Mouse (Mus musculus) kidney, embryonic 16.5 days (tissue): ENCODE measurements around the gene Ncln. TPM values are rescaled to one million over a fixed set of nuclear protein-coding genes. Genes with fewer than 3 reads are reported as not detected.
A peak's percentile ranks its signal among the peaks of the same experiment; 100 is the strongest.

Experiments
- ATAC-seq: fragments of 200-750 bp; cut with Nextera tagmentation; 2 replicates; pipeline ENCODE4 v1.8.0; 2017; ENCODE audit warnings: moderate TSS enrichment; ENCODE audit not compliant: low FRiP score, low TSS enrichment
- H3K27ac ChIP-seq: fragments of 300-500 bp; sonication (generic); 2 replicates; pipeline ENCODE4 v1.5.1; 2014; ENCODE audit warnings: low read length
- H3K27me3 ChIP-seq: fragments of 300-500 bp; sonication (generic); 2 replicates; pipeline ENCODE4 v1.6.1; 2014; ENCODE audit warnings: low read length, control low read depth, mixed read lengths; ENCODE audit not compliant: insufficient read depth
- H3K36me3 ChIP-seq: fragments of 300-500 bp; sonication (generic); 2 replicates; pipeline ENCODE4 v1.6.1; 2014; ENCODE audit warnings: low read length, control low read depth, mixed read lengths; ENCODE audit not compliant: insufficient read depth
- H3K4me1 ChIP-seq: fragments of 300-500 bp; sonication (generic); 2 replicates; pipeline ENCODE4 v1.6.1; 2014; ENCODE audit warnings: low read length, control low read depth, mixed read lengths; ENCODE audit not compliant: insufficient read depth
- H3K4me2 ChIP-seq: fragments of 300-500 bp; sonication (generic); replicated peaks from 2 replicates; pipeline ENCODE4 v1.6.1; 2014; ENCODE audit warnings: low read depth, low read length
- H3K4me3 ChIP-seq: fragments of 300-500 bp; sonication (generic); 2 replicates; pipeline ENCODE4 v1.5.1; 2014; ENCODE audit warnings: mild to moderate bottlenecking, low read length
- H3K9ac ChIP-seq: fragments of 300-500 bp; sonication (generic); replicated peaks from 2 replicates; pipeline ENCODE4 v1.6.1; 2014; ENCODE audit warnings: low read length
- H3K9me3 ChIP-seq: fragments of 300-500 bp; sonication (generic); 2 replicates; pipeline ENCODE4 v1.6.1; 2016; ENCODE audit warnings: low read length, control low read depth
- whole genome bisulfite sequencing: fragments of 180-500 bp; shearing (Covaris S2); extraction: QIAGEN DNeasy Blood & Tissue Kit; methylation state at CpG from one replicate; pipeline ENCODE4 v1.1.7; 2014; 5-methylcytosine and 5-hydroxymethylcytosine counted together
- polyA plus RNA-seq: library from polyadenylated mRNA; unstranded; fragments of >200 nt; fragmentation: Nextera tagmentation; extraction: Ambion mirVana; gene quantifications from 2 replicates; pipeline ENCODE4 v1.2.1, GENCODE M21; 2015

Ncln gene
- polyA plus RNA-seq, 1 experiment from 2014 or later = 112 TPM

DNA sequence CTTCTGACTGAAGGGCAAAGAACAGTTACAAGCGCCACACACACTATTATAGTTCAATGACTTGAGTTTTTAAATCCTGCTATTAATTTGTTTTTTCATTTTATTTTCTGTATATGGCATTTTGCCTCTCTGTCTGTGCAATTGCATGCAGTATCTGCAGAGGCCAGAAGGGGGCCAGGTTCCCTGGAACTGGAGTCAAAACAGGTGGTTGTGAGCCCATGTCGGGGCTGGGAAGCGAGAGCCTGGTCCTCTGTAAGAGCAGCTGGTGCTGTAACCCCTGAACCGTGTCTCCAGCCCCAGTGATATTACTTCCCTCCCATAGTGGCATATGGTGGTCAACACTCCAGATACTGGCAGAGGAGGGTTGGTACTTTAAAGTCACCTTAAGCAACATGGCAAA, 22.4 kb upstream of the Ncln start:
- Histone ChIP-seq H3K27ac (no peak overlapping the region), H3K4me3 (no peak overlapping the region), H3K4me1 (no peaks in the 10 kb centered on the region; the same call in 1 of the 2 replicates), H3K36me3 (no peaks in the 10 kb centered on the region), H3K27me3 (no peaks in the 10 kb centered on the region), H3K9me3 (peaks cover 4% of the 10 kb centered on the region; the same call in 1 of the 2 replicates), H3K9ac (no peak overlapping the region), H3K4me2 (no peak overlapping the region)
- ATAC-seq = peak; percentile 80
- WGBS = 11% methylated on average over 4 of the region's 4 CpGs

DNA sequence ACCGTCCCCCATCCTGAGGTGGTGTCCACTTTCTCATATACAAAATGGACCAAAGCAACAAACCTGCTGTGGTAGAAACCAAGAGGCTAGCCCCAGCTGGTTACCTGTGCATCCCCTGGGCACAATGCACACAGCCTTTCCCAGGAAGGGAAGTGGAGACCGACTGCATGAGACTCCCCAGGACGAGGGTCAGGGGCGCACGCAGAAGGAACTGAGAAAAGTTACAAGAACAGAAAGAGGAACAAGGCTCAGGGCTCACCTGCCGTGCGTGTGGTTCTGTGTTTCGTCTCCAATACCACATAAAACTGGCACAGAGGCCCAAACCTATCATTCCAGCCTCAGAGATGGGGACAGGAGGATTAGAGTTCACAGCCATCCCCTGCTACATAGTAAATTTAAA, 21.0 kb upstream of the Ncln start:
- no peak overlapping the region for H3K4me2 ChIP-seq
- ATAC-seq = no peak
- H3K27me3 ChIP-seq = no peaks in the 10 kb centered on the region
- no peaks in the 10 kb centered on the region for H3K36me3 ChIP-seq
- H3K9ac ChIP-seq = no peak overlapping the region
- no peak overlapping the region for H3K4me3 ChIP-seq
- H3K4me1 ChIP-seq = no peaks in the 10 kb centered on the region
- WGBS = 78% methylated on average over 8 of the region's 8 CpGs
- peaks cover 4% of the 10 kb centered on the region; the same call in 1 of the 2 replicates for H3K9me3 ChIP-seq
- H3K27ac ChIP-seq = no peak overlapping the region

DNA sequence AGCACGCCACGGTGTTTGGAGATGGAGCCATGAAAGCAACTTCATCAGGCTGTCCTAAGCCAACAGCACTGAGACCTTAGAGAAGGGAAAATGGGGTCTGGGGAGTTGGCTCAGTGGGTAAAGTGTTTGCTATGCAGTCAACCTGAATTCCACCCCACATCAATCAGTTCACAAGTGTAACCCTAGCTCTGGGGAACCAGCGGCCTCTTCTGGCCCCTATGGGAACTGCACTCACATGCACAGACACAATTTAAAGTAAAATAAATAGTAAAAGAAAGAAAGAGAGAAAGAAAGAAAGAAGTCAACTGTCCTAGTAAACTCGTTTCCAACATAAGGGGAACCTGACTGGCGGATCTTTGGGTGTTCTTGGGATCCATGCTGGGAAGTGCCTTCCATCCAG, 17.6 kb upstream of the Ncln start:
- WGBS = 85% methylated on average over 5 of the region's 5 CpGs
- Histone ChIP-seq H3K4me1 (no peaks in the 10 kb centered on the region), H3K4me2 (no peak overlapping the region), H3K27ac (no peak overlapping the region), H3K4me3 (no peak overlapping the region), H3K27me3 (peaks cover 4% of the 10 kb centered on the region; the same call in 1 of the 2 replicates), H3K9ac (no peak overlapping the region), H3K36me3 (no peaks in the 10 kb centered on the region), H3K9me3 (peaks cover 4% of the 10 kb centered on the region; the same call in 1 of the 2 replicates)
- ATAC-seq = no peak

DNA sequence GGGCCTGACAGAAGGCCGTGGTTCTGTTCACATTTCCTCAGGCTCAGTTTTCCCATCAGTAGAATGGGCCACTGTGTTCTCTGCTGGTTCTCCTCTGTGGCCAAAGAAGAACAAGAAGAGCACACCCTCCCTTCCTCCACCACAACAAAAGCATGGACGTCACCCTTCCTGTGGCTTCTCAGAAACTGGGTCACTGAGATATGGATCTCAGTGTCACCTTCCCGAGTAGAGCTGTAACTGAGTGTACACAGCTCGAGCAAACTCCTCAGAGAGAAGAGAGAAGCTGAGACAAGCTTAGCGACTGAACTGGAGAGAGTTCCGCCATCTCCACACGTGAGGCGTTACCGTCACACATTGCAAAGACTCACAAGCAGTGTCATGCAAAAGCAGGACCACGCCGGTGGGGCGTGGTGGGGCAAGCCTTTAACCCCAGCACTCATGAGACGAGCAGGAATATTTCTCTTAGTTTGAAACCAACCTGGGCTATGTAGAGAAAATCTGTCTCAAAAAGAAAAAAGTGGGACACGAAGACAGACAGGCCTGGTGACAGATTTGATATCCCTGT, 14.1 kb upstream of the Ncln start:
- peaks cover 4% of the 10 kb centered on the region; the same call in 1 of the 2 replicates for H3K27me3 ChIP-seq

DNA sequence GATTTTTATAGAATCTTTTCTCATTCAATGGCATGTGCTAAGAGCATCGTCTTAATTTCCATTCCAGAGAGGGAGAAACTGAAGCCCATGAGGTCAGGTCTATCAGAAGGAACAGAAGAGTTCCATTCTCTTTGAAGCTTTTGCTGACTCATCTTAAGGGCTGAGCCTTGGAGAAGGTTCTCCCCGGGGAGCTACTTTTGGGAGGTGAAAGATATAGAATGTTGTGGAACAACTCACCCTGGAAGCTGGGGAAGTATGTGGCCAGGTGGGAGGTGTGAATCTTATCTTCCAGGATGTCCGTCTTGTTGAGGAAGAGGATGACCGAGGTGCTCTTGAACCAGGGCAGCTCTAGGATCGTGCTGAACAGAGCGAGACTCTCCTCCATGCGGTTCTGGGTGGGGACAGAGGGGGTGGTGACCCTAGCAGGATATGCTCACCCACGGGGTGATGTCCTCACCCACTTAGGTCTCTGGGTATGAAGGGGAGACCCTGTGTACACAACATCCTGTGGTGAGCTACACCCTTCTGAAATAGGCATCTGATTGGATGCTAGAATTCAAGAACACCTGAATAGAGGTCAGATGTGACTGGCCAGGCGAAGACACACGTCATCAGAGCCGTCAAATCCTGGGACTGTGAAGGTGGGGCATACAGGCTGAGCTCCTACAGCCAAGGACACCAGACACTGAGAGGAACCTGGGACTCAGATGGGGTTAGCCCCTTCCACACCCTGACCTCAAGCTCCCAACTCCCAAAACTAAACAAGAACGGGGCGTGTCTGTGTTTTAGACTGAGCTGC, 11.7 kb upstream of the Ncln start:
- Histone ChIP-seq H3K27me3 (peaks cover 4% of the 10 kb centered on the region; the same call in 1 of the 2 replicates), H3K4me3 (no peak overlapping the region), H3K9ac (no peak overlapping the region), H3K4me2 (no peak overlapping the region), H3K36me3 (no peaks in the 10 kb centered on the region), H3K4me1 (0 out of 2 replicates have a peak, but pooled peaks cover under 1% of the 10 kb centered on the region), H3K27ac (no peak overlapping the region), H3K9me3 (no peaks in the 10 kb centered on the region)
- 63% methylated on average over 13 of the region's 13 CpGs for WGBS
- ATAC-seq = no peak

More for the DNA sequence above, 14.1 kb upstream of the Ncln start:
- Histone ChIP-seq H3K9ac (no peak overlapping the region), H3K27ac (no peak overlapping the region), H3K4me2 (no peak overlapping the region), H3K4me1 (no peaks in the 10 kb centered on the region), H3K36me3 (no peaks in the 10 kb centered on the region), H3K4me3 (no peak overlapping the region), H3K9me3 (peaks cover 4% of the 10 kb centered on the region; the same call in 1 of the 2 replicates)
- WGBS = 75% methylated on average over 14 of the region's 14 CpGs
- ATAC-seq = no peak

DNA sequence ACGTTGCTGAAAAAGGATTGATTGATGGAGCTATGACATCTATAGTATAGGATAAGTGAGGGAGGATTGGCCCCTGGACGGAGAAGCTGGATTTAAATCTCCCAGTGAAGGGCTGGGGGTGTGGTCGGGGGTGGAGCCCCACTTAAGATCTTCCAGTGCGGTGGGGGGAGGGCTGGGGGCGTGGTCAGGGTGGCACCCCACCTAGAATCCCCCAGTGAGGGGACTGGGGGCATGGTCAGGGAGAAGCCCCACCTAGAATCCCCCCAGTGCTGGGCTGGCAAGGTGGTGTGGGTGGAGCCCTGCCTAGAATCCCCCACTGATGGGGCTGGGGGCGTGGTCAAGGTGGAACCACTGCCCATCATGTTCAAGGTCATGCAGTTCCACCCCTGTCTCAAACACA, 10.9 kb upstream of the Ncln start:
- Histone ChIP-seq H3K4me2 (no peak overlapping the region), H3K9me3 (no peaks in the 10 kb centered on the region), H3K4me3 (no peak overlapping the region), H3K9ac (no peak overlapping the region), H3K36me3 (no peaks in the 10 kb centered on the region), H3K27ac (no peak overlapping the region), H3K4me1 (0 out of 2 replicates have a peak, but pooled peaks cover 3% of the 10 kb centered on the region), H3K27me3 (peaks cover 4% of the 10 kb centered on the region; the same call in 1 of the 2 replicates)
- no peak for ATAC-seq
- 39% methylated on average over 6 of the region's 6 CpGs for WGBS

DNA sequence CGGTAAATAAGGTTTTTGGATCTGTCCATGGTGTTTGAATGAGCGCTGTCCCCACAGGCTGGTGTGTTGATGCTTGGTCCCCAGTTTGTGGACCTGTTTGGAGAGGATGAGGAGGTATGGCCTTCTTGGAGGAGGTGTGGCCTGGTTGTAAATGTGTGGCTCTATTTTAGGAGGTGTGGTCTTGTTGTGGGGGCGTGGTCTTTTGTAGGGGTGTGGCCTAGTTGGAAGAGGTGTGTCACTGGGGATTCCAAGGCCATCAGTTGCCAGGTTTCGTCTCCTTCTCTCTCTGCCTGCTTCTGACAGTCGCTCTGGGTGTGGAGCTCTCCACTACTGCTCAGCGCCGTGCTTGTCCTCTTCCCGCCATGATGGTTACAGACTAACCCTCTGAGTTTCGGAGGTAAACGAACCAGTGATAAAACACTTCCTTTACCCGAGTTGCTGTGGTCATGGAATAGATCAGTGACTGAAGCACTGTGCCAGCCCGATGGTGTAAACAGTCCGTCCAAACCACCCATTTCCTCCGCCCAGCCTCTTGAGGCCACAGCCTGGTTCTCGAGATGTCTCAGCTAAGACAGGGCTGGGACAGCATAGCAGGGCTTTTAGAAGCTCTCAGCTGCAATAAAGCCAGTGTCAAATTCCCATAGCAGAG, 8.9 kb upstream of the Ncln start:
- no peak overlapping the region for H3K27ac ChIP-seq
- WGBS = 71% methylated on average over 15 of the region's 15 CpGs
- H3K4me1 ChIP-seq = 0 out of 2 replicates have a peak, but pooled peaks cover 3% of the 10 kb centered on the region
- no peak for ATAC-seq
- no peaks in the 10 kb centered on the region for H3K36me3 ChIP-seq
- H3K4me3 ChIP-seq = no peak overlapping the region
- H3K9ac ChIP-seq = no peak overlapping the region
- H3K27me3 ChIP-seq = no peaks in the 10 kb centered on the region; the same call in 1 of the 2 replicates
- H3K4me2 ChIP-seq = no peak overlapping the region
- H3K9me3 ChIP-seq = no peaks in the 10 kb centered on the region

DNA sequence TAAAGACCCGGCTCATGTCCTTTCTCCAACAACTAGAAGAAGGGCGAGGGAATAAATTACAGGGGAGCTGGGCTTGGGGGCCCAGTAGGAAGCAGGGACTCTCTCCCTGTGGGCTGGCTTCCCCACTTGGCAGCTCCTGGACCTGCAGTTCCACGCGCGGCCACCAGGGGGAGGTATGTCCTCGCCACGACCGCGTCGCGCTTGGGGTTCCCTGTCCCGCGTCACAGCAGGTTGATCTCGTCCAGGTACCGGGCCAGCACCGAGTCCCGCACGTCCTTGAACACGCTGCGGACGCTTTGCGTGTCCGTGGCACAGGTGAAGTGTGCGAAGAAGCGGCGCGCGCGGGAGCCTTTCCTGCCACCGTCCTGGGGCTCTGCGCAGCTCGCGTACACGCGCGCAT, 6.5 kb upstream of the Ncln start:
- no peaks in the 10 kb centered on the region for H3K36me3 ChIP-seq
- peak overlapping the region; percentile 66 for H3K9ac ChIP-seq
- H3K4me2 ChIP-seq = peak overlapping the region; percentile 62
- 0 out of 2 replicates have a peak, but pooled peaks cover 3% of the 10 kb centered on the region for H3K4me1 ChIP-seq
- no peak overlapping the region for H3K27ac ChIP-seq
- peak; percentile 11; the same call in 1 of the 2 replicates for ATAC-seq
- H3K4me3 ChIP-seq = peak overlapping the region; percentile 42
- H3K9me3 ChIP-seq = no peaks in the 10 kb centered on the region
- 8% methylated on average over 36 of the region's 36 CpGs for WGBS
- no peaks in the 10 kb centered on the region; the same call in 1 of the 2 replicates for H3K27me3 ChIP-seq

DNA sequence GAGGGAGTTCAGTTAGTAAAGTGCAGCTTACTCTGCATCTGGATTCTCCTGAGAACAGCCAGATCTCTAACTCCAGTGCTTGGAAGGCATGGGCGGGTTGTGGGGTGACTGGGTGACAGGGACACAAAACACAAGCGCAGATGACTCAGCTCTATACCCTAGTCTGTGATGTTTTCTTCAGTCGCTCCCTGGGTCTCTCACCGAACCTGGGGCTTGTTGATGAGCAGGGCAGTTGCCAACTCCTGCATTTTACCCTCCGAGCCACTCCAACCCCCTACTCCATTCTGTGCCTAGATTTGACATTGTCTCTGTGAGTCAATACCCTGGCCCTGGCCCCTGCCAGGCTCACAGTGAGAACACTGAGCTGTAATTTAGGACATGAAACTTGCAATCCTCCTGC, 5.7 kb upstream of the Ncln start:
- H3K27me3 ChIP-seq = no peaks in the 10 kb centered on the region; the same call in 1 of the 2 replicates
- WGBS = 84% methylated on average over 5 of the region's 5 CpGs
- H3K9me3 ChIP-seq = no peaks in the 10 kb centered on the region
- H3K4me3 ChIP-seq = no peak overlapping the region
- no peak overlapping the region for H3K4me2 ChIP-seq
- no peak overlapping the region for H3K27ac ChIP-seq
- H3K9ac ChIP-seq = no peak overlapping the region
- 0 out of 2 replicates have a peak, but pooled peaks cover 3% of the 10 kb centered on the region for H3K4me1 ChIP-seq
- ATAC-seq = no peak
- no peaks in the 10 kb centered on the region for H3K36me3 ChIP-seq
